Mouse (Mus musculus): ENCODE results near the gene Prrt3.

The Prrt3 gene

GRCm38 (mm10) chr6:113489410-113489809, 12.3 kb downstream of the Prrt3 start:
- no peak for DNase-seq (ENCODE audit: low spot score in 2 of 2)

DNA sequence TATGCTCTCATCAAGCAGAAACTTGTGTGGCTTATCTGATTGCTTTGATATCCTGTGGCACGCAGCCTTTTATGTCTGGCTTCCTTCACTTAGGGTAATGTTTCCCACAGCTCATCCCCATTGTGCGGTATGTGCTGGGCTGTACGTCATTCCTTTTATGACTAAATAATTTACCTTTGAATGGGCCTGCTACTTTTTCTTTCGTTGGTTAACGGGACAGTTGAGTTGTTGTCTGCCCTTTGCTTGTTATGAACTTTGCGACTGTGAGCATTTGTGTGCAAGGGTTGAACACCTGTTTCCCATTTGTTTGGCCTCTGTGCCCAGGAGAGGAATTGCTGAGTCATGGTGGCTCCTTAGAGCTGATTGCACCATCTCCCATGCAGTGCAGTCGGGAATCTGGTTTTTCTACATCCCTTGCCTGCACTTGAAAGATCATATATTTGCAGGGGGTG, 14.6 kb downstream of the Prrt3 start:
- no peak for DNase-seq (ENCODE audit: low spot score in 2 of 2)

DNA sequence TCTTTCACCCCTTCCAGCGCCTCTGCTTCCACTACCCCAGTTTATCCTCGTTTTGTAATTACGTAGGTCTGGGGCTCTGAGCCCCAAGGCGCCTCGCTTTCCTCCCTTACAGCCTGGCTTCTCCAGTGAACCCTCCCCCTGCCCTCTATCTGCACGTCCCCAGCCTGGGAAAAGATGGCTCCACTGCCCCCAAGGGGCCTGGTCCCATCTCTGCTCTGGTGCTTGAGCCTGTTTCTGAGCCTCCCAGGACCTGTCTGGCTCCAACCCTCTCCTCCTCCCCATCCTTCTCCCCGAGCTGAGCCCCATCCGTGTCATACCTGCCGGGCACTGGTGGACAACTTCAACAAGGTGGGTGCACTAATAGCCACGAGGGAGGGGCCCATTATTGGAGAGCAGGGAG, 18.0 kb downstream of the Prrt3 start:
- DNase-seq (ENCODE audit: low spot score in 2 of 2): no peak

DNA sequence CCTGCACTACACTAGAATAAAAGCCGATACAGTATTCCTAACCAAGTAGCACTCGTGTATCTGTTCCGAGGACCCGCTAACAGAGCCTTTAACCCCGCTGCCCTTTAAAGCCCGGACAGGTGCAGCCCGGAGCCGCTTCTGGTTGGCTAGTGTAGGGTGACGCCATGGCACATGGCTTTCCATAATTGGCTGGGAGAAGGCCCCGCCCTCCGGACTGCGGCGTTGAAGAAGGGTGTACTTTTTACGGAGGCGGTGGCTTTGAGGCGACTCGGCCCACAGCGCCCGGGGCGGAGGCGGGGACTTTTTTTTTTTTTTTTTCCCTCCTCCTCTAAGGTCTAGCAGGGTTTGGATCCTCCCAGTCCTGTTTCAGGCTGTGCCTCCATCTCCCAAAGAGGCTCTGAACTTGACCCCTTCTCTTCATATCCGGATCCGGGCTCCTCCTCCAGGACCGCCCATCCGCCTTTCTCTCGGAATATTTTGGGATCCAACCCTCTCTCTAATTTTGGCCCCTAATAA, 18.6 kb downstream of the Prrt3 start, which contains the start of gene Creld1:
Gene Creld1, plus strand, starts transcription at position 198 of the 516 bp plus-strand sequence.
- peak; percentile 94 for DNase-seq (ENCODE audit: low spot score in 2 of 2)

DNA sequence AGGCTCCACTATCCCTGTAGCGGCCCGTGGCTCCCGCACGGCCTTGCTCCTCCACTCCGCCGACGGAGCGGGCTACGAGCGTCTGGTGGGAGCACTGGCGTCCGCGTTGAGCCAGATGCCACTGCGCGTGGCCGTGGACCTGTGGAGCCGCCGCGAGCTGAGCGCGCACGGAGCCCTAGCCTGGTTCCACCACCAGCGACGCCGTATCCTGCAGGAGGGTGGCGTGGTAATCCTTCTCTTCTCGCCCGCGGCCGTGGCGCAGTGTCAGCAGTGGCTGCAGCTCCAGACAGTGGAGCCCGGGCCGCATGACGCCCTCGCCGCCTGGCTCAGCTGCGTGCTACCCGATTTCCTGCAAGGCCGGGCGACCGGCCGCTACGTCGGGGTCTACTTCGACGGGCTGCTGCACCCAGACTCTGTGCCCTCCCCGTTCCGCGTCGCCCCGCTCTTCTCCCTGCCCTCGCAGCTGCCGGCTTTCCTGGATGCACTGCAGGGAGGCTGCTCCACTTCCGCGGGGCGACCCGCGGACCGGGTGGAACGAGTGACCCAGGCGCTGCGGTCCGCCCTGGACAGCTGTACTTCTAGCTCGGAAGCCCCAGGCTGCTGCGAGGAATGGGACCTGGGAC, 19.1 kb downstream of the Prrt3 start:
- no peak for DNase-seq (ENCODE audit: low spot score in 2 of 2)

GRCm38 (mm10) chr6:113480555-113481373, 21.0 kb downstream of the Prrt3 start:
- DNase-seq (ENCODE audit: low spot score in 2 of 2): no peak

DNA sequence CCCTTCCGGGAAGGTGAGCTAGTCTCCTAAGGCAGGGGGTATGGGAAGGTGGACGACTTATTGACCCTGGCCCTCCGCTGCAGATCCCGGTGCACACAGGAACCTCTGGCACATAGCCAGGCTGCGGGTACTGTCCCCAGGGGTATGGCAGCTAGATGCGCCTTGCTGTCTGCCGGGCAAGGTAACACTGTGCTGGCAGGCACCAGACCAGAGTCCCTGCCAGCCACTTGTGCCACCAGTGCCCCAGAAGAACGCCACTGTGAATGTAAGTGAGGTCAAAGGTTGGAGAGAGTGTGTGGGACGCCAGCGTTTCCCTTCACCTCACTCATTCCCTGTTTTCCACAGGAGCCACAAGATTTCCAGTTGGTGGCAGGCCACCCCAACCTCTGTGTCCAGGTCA, 22.8 kb downstream of the Prrt3 start:
- DNase-seq (ENCODE audit: low spot score in 2 of 2): no peak

DNA sequence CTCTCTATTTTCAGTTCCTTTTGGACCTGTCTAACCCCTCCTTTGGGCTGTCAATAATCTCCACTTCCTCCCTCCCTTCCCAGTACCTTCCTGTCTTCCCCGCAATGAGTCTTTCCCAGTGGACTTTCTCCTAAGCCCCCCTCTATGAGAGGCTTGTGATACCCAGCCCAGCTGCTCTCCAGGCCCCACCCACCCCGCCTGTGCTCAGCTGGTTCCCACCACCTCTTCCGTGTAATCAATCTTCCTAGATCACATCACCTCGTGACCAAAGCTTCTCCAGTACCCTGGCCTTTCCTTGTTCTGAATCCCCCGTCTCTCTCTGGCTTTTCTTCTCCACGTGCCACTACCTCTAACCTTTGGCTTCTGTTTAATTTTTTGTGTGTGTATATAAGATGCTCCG, 24.4 kb downstream of the Prrt3 start:
- DNase-seq (ENCODE audit: low spot score in 2 of 2): no peak

- DNase-seq (ENCODE audit: low spot score in 2 of 2): no peak
These were observed 28.0 kb downstream of the Prrt3 start for GRCm38 (mm10) chr6:113473715-113474114.

DNA sequence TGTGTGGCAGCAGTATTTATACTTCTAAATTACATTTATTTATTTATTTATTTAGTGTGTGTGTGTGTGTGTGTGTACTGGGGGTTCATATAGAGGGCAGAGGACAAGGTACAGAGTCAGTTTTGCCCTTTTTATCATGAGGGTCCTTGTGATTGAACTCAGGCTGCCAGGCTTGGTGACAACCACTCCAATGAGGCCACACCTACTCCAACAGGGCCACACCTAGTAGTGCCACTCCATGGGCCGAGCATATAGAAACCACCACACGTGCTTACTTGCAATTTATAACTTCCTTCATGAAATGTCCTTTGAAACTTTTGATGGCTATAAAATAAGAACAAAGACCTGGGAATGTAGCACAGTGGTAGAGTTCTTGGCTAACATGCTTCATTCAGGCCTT, 28.5 kb downstream of the Prrt3 start:
- no peak for DNase-seq (ENCODE audit: low spot score in 2 of 2)

DNA sequence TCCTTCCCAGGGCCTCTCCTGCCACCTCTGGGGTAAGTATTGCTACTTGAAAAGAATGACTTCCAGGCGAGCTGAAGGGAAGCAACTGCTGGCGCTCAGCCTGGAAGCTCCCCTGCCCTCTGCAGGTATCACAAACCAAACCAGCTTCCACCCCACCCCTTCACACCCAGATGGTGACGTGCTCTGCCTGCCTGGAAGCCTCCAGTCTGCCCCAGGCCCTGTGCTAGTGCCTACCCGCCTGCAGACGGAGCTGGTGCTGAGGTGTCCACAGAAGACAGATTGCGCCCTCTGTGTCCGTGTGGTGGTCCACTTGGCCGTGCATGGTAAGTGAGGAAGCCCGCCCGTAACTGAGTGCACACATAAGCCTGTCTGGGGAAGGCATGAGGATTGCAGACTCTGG, 29.7 kb downstream of the Prrt3 start:
- no peak for DNase-seq (ENCODE audit: low spot score in 2 of 2)

GRCm38 (mm10) chr6:113471297-113471936, 30.3 kb downstream of the Prrt3 start, which contains the start of gene Il17rc:
Il17rc (plus strand) TSS chr6:113471427.
- DNase-seq (ENCODE audit: low spot score in 2 of 2): no peak

DNA sequence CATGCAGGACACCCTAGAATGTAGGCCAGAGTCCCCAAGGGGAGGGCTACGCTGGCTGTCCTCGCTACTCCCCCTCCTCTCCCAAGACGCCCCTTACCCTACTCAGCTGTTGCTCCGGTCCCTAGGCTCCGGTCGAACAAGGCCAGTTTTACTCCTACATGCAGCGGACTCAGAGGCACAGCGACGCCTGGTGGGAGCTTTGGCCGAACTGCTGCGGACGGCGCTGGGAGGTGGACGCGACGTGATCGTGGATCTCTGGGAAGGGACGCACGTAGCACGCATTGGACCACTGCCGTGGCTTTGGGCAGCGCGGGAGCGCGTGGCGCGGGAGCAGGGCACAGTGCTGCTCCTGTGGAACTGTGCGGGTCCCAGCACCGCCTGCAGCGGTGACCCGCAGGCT, 32.3 kb downstream of the Prrt3 start:
- DNase-seq (ENCODE audit: low spot score in 2 of 2): no peak

- DNase-seq (ENCODE audit: low spot score in 2 of 2): no peak
These were observed 32.7 kb downstream of the Prrt3 start for GRCm38 (mm10) chr6:113469021-113469420.

- DNase-seq (ENCODE audit: low spot score in 2 of 2): no peak
These were observed 33.2 kb downstream of the Prrt3 start for GRCm38 (mm10) chr6:113468512-113468911.

DNA sequence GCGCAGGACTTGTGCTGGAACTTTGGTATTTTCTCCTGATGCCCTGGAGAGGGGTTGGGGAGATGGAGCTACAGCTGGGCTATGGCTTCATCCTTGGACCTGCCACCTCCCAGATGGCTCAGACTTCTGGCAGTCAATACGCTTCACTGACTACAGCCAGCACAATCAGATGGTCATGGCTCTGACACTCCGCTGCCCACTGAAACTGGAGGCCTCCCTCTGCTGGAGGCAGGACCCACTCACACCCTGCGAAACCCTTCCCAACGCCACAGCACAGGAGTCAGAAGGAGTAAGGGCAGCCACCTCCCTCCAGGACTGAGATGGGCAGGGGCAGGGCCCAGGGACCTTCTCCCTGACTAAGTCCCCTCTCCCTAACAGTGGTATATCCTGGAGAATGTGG, 36.1 kb downstream of the Prrt3 start:
- no peak for DNase-seq (ENCODE audit: low spot score in 2 of 2)

DNA sequence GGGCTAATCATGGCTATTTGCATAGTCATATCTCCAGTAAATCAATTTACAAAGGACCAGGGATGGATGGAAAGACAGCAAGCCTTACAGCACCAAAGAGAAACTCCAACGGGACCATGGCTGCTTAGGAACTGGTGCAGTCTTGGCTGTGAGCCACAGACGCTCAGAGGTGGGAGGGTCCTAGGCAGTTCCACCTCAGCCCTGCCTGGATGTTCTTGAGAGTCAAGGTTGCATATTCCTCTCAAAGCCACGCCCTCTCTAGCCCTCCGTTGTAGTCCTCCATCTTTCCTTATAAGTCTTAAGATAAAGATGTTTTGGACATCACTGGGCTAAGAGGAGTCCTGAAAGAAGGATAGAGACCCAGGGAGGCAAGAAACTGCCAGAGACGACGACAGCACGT, 37.7 kb downstream of the Prrt3 start:
- no peak for DNase-seq (ENCODE audit: low spot score in 2 of 2)

- DNase-seq (ENCODE audit: low spot score in 2 of 2): no peak
These were observed 43.1 kb downstream of the Prrt3 start for GRCm38 (mm10) chr6:113458635-113459034.

- DNase-seq (ENCODE audit: low spot score in 2 of 2): no peak
These were observed 43.7 kb downstream of the Prrt3 start, which contains the start of gene Il17re for GRCm38 (mm10) chr6:113457952-113458534. Il17re (plus strand) TSS chr6:113458484.

GRCm38 (mm10) chr6:113455007-113455406, 46.7 kb downstream of the Prrt3 start:
- DNase-seq (ENCODE audit: low spot score in 2 of 2): no peak

DNA sequence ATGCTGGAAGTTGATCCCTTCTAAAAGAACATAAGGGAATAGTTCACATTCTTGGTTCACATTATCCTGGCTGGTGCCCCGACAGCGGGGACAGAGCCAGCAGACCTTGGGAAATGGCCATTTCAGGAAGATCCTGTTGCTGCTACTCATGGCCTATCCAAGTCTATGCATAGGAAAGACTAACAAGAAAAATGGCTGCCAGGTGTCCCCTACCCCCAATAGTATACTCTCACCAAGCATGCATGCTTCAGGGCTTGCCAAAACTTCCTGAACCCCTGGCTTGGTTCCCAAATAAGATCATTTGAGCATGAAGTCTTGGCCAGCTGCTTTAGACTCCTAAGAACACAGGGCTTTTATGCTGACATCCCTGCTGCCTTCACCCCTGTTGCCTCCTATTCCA, 49.9 kb downstream of the Prrt3 start:
- no peak for DNase-seq (ENCODE audit: low spot score in 2 of 2)

DNA sequence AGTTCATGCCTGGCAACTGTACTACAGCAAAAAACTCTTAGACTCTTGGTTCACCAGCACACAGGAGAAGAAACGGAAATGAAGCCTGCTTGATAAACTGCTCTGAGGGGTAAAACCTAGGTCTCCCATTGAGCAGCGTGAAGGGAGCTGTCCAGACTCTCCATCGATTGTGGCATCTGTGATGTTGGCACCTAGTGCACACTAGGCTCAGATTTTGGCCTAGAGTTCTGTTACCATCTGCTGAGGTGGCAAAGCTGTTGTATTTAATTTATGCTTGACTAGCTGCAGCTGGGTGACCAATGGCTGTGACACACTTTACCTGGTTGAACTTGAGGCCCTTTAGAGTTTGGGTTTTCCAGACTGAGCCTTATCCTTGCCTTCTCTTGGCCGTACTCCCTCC, 54.1 kb downstream of the Prrt3 start:
- DNase-seq (ENCODE audit: low spot score in 2 of 2): no peak

All from right cerebral cortex, postnatal 36 days (tissue).